Mouse (Mus musculus) regulatory T cell (primary cell): ENCODE results near the gene Macf1.

ENCODE experiments used
- in situ Hi-C: fragments of 300-600 bp; cut with MboI, MseI; formaldehyde crosslinking; loops from one replicate; pipeline ENCODE4 v1.15.1; 2025; ENCODE audit warnings: high pct_unique_total_duplicates

The Macf1 gene

GRCm38 (mm10) chr4:123411732-123412527, 272.2 kb downstream of the Macf1 start:
- in situ Hi-C loops, result no loop called here

- in situ Hi-C loops, result no loop called here
Observed at GRCm38 (mm10) chr4:123411006-123411731, 273.0 kb downstream of the Macf1 start.

GRCm38 (mm10) chr4:123409752-123410151, 274.4 kb downstream of the Macf1 start:
- in situ Hi-C loops, result no loop called here

GRCm38 (mm10) chr4:123409034-123409692, 275.0 kb downstream of the Macf1 start:
- in situ Hi-C loops, result no loop called here

- in situ Hi-C loops, result no loop called here
Observed at GRCm38 (mm10) chr4:123407792-123408191, 276.4 kb downstream of the Macf1 start.

- in situ Hi-C loops, result no loop called here
Observed at GRCm38 (mm10) chr4:123404056-123404455, 280.1 kb downstream of the Macf1 start.

- in situ Hi-C loops, result no loop called here
Observed at GRCm38 (mm10) chr4:123402244-123402643, 281.9 kb downstream of the Macf1 start.

- in situ Hi-C loops, result no loop called here
Observed at GRCm38 (mm10) chr4:123401265-123401664, 282.9 kb downstream of the Macf1 start.

- in situ Hi-C loops, result no loop called here
Observed at GRCm38 (mm10) chr4:123397643-123398434, 286.3 kb downstream of the Macf1 start.

- in situ Hi-C loops, result no loop called here
Observed at GRCm38 (mm10) chr4:123397049-123397448, 287.1 kb downstream of the Macf1 start.

- in situ Hi-C loops, result no loop called here
Observed at GRCm38 (mm10) chr4:123395435-123396000, 288.6 kb downstream of the Macf1 start.

- in situ Hi-C loops, result no loop called here
Observed at GRCm38 (mm10) chr4:123394878-123395277, 289.3 kb downstream of the Macf1 start.

GRCm38 (mm10) chr4:123394269-123394668, 289.9 kb downstream of the Macf1 start:
- in situ Hi-C loops, result no loop called here

GRCm38 (mm10) chr4:123393004-123393403, 291.2 kb downstream of the Macf1 start:
- in situ Hi-C loops, result no loop called here

GRCm38 (mm10) chr4:123392187-123392586, 292.0 kb downstream of the Macf1 start:
- in situ Hi-C loops, result no loop called here

GRCm38 (mm10) chr4:123385028-123385427, 299.1 kb downstream of the Macf1 start:
- in situ Hi-C loops, result loop anchor here (5.0 kb wide), 2 partner anchors 88 to 107 kb away; no protein-coding TSS in a partner anchor

GRCm38 (mm10) chr4:123383173-123383572, 301.0 kb downstream of the Macf1 start:
- in situ Hi-C loops, result no loop called here

- in situ Hi-C loops, result no loop called here
Observed at GRCm38 (mm10) chr4:123382051-123382450, 302.1 kb downstream of the Macf1 start.

GRCm38 (mm10) chr4:123381598-123381997, 302.6 kb downstream of the Macf1 start:
- in situ Hi-C loops, result no loop called here

- in situ Hi-C loops, result loop anchor here (10.0 kb wide), 1 partner anchor 1349 kb away; no protein-coding TSS in a partner anchor
Observed at GRCm38 (mm10) chr4:123376031-123376430, 308.1 kb downstream of the Macf1 start.
